Mouse (Mus musculus) lung, embryonic 16.5 days (tissue): Measurements from ENCODE around the gene Bpifb9b. TPM values are rescaled to one million over a fixed set of nuclear protein-coding genes. Genes with fewer than 3 reads are reported as not detected.
A peak's percentile ranks its signal among the peaks of the same experiment; 100 is the strongest.
"Not testable (repeated sequence)": the region's sequence is repeated elsewhere in the genome, so short reads cannot be mapped to it uniquely, and the experiment has no call there.

ENCODE experiments used
- ATAC-seq: fragments of 200-750 bp; cut with Nextera tagmentation; 2 replicates; pipeline ENCODE4 v1.8.0; 2017; ENCODE audit warnings: low read depth, mild to moderate bottlenecking, moderate library complexity
- H3K27ac ChIP-seq: fragments of 300-500 bp; sonication (generic); 2 replicates; pipeline ENCODE4 v1.5.1; 2014; ENCODE audit warnings: mild to moderate bottlenecking, control low read depth, low read length
- H3K27me3 ChIP-seq: fragments of 300-500 bp; sonication (generic); 2 replicates; pipeline ENCODE4 v1.6.1; 2014; ENCODE audit warnings: low read depth, low read length, mixed read lengths; ENCODE audit not compliant: control insufficient read depth, insufficient read depth
- H3K36me3 ChIP-seq: fragments of 300-500 bp; sonication (generic); 2 replicates; pipeline ENCODE4 v1.6.1; 2014; ENCODE audit warnings: low read length; ENCODE audit not compliant: control insufficient read depth, insufficient read depth
- H3K4me1 ChIP-seq: fragments of 300-500 bp; sonication (generic); replicated peaks from 2 replicates; pipeline ENCODE4 v1.6.1; 2014; ENCODE audit warnings: low read length, mixed read lengths; ENCODE audit not compliant: control insufficient read depth, insufficient read depth
- H3K4me2 ChIP-seq: fragments of 300-500 bp; sonication (generic); 2 replicates; pipeline ENCODE4 v1.6.1; 2014; ENCODE audit warnings: low read depth, low read length, control low read depth
- H3K4me3 ChIP-seq: fragments of 300-500 bp; sonication (generic); 2 replicates; pipeline ENCODE4 v1.5.1; 2014; ENCODE audit warnings: mild to moderate bottlenecking, low read length, control low read depth
- H3K9ac ChIP-seq: fragments of 300-500 bp; sonication (generic); 2 replicates; pipeline ENCODE4 v1.6.1; 2014; ENCODE audit warnings: low read length, control low read depth
- H3K9me3 ChIP-seq: fragments of 300-500 bp; sonication (generic); 2 replicates; pipeline ENCODE4 v1.6.1; 2016; ENCODE audit warnings: low read length; ENCODE audit not compliant: control insufficient read depth
- WGBS: fragments of 180-500 bp; shearing (Covaris S2); extraction: QIAGEN DNeasy Blood & Tissue Kit; methylation state at CpG from one replicate; pipeline ENCODE4 v1.1.7; 2014; 5-methylcytosine and 5-hydroxymethylcytosine counted together
- polyA plus RNA-seq: library from polyadenylated mRNA; unstranded; fragments of >200 nt; fragmentation: Nextera tagmentation; extraction: Ambion mirVana; gene quantifications from 2 replicates; pipeline ENCODE4 v1.2.1, GENCODE M21; 2015

Bpifb9b gene
- polyA plus RNA-seq, 1 experiment from 2014 or later: not detected

GRCm38 (mm10) chr2:154326852-154327251, 19.8 kb downstream of the Bpifb9b start:
- H3K4me2 ChIP-seq: no peak overlapping the region
- H3K4me3 ChIP-seq: no peak overlapping the region
- H3K9ac ChIP-seq: no peak overlapping the region
- H3K27ac ChIP-seq: no peak overlapping the region
- H3K4me1 ChIP-seq: no peaks in the 10 kb centered on the region
- WGBS: 75% methylated on average over 3 of the region's 3 CpGs
- H3K36me3 ChIP-seq: no peaks in the 10 kb centered on the region
- H3K27me3 ChIP-seq: no peaks in the 10 kb centered on the region
- no peaks in the 10 kb centered on the region for H3K9me3 ChIP-seq
- no peak for ATAC-seq

GRCm38 (mm10) chr2:154335572-154335971, 28.5 kb downstream of the Bpifb9b start:
- no peak overlapping the region for H3K4me3 ChIP-seq
- no peaks in the 10 kb centered on the region; the same call in 1 of the 2 replicates for H3K9me3 ChIP-seq
- WGBS: 79% methylated on average over 4 of the region's 4 CpGs
- no peak overlapping the region for H3K4me2 ChIP-seq
- no peak overlapping the region for H3K9ac ChIP-seq
- peaks cover 9% of the 10 kb centered on the region for H3K36me3 ChIP-seq
- H3K27me3 ChIP-seq: no peaks in the 10 kb centered on the region
- no peaks in the 10 kb centered on the region for H3K4me1 ChIP-seq
- no peak for ATAC-seq
- H3K27ac ChIP-seq: no peak overlapping the region

DNA sequence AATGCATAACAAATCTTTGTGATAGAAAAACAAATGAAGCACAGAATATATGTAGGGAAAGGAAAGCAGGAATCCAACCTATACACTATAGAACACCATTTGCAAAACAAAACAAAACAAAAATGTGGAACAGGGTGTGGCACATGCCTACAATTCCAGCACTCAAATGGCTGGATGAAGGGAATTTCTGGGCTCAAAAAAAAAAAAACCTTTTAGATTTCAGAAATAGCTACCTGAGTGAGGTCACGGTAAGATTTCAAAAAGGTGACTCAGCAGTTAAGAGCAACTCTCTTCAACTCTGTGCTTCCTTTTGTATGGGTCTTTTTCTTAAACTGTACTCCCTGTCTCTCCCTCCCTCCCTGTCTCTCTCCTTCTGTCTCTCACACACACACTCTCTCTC, 31.1 kb downstream of the Bpifb9b start:
- 53% methylated on average over 1 of the region's 1 CpGs for WGBS
- Histone ChIP-seq H3K9ac (no peak overlapping the region), H3K4me3 (no peak overlapping the region), H3K4me1 (no peaks in the 10 kb centered on the region), H3K27ac (no peak overlapping the region), H3K36me3 (peaks cover 12% of the 10 kb centered on the region), H3K27me3 (no peaks in the 10 kb centered on the region), H3K4me2 (no peak overlapping the region), H3K9me3 (no peaks in the 10 kb centered on the region; the same call in 1 of the 2 replicates)
- ATAC-seq: no peak

DNA sequence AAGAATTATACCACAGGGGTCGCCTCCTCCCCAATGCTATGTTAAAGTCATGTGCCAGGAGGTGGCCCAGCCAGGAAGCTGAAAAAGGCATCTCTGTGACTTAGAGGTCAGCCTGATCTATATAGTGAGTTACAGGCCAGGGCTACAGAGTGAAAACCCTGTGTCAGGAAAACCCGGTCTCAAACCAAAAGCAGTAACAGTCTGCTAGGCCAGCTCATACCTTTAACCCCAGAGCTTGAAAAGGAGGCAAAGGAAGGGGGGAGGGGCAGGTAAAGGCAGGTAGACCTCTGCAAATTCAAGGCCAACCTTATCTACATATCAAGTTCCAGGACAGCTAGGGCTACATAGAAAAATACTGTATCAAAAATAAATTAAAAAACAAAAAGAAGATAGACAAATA, 32.3 kb downstream of the Bpifb9b start:
- Histone ChIP-seq H3K36me3 (peaks cover 12% of the 10 kb centered on the region), H3K9me3 (no peaks in the 10 kb centered on the region), H3K27me3 (no peaks in the 10 kb centered on the region), H3K4me1 (no peaks in the 10 kb centered on the region), H3K27ac (no peak overlapping the region), H3K9ac (no peak overlapping the region), H3K4me3 (no peak overlapping the region), H3K4me2 (no peak overlapping the region)
- 69% methylated on average over 2 of the region's 2 CpGs for WGBS
- ATAC-seq: no peak

DNA sequence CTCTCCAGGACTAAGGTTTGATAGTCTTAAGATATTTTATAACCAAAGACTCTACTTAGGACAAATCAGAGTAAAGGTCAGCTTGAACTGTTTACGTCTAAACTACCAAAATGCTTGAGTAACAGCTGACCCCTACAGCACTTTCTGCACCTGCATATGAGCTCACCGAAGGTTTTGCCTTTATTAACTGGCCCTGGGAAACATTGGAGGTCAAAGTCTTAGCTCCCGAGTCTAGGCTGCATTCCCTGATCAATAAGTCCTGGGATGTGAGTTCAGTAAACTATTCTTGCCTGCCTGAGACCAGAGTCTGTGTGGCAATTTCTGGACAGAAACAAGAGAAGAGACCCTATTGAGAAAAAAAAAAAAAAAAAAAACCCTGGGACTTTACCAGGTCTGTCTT, 41.1 kb downstream of the Bpifb9b start:
- Histone ChIP-seq H3K4me1 (no peaks in the 10 kb centered on the region), H3K4me2 (no peak overlapping the region), H3K36me3 (peaks cover 25% of the 10 kb centered on the region), H3K4me3 (no peak overlapping the region), H3K27ac (no peak overlapping the region), H3K27me3 (no peaks in the 10 kb centered on the region), H3K9me3 (no peaks in the 10 kb centered on the region), H3K9ac (no peak overlapping the region)
- no peak for ATAC-seq
- 88% methylated on average over 3 of the region's 3 CpGs for WGBS

DNA sequence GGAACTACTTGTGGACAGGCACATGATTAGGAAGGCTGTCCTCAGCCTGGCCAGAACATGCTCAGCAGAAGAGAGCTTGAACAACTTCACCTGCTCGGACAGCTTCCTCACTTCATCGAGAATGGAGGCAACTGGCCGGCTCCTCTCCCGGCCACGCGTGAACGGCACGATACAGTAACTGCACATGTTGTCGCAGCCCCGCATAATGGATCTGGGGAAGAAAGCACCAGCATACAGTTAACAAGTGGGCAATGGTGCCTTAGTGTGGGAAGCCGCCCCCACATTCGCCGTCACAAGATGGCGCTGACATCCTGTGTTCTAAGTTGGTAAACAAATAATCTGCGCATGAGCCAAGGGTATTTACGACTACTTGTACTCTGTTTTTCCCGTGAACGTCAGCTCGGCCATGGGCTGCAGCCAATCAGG, 47.0 kb downstream of the Bpifb9b start:
- H3K4me3 ChIP-seq: peak overlapping the region; percentile 35
- not testable (repeated sequence) for H3K9me3 ChIP-seq, H3K27me3 ChIP-seq, ATAC-seq, H3K4me1 ChIP-seq, H3K36me3 ChIP-seq, H3K27ac ChIP-seq
- H3K9ac ChIP-seq: peak overlapping the region; percentile 40; the same call in 1 of the 2 replicates
- whole genome bisulfite sequencing: 76% methylated on average over 14 of the region's 19 CpGs
- 0 out of 2 replicates have a peak overlapping the region, but pooled peaks have one; percentile 21 for H3K4me2 ChIP-seq

DNA sequence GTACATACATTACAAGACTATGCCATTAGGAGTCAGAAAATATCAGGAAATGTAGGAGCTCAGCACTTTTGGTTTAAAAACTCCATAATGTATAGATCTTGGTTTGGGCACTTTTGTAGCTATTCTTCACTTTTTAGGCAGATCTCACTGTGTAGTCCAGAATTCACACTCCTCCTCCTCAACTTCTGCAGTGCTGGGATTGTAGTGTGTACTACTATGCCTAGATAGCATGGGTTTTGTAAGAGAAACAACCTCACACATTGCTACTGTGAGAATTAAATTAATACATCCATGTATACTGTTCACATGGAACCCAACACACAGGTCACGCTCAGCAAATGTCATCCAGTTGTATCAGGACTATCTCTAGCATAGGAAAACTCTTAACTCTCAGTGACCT, 60.5 kb downstream of the Bpifb9b start:
- WGBS: 92% methylated on average over 1 of the region's 1 CpGs
- Histone ChIP-seq H3K27me3 (no peaks in the 10 kb centered on the region), H3K4me3 (no peak overlapping the region), H3K4me2 (no peak overlapping the region), H3K9me3 (no peaks in the 10 kb centered on the region), H3K36me3 (peaks cover 25% of the 10 kb centered on the region), H3K27ac (no peak overlapping the region), H3K4me1 (no peaks in the 10 kb centered on the region), H3K9ac (no peak overlapping the region)
- ATAC-seq: no peak

Other genes with a start within 250 kb of the Bpifb9b start
- gene Bpifa3, start 176.9 kb upstream of the Bpifb9b start, polyA plus RNA-seq: not detected in 2 replicates
- gene Bpifa1, start 164.3 kb upstream of the Bpifb9b start, polyA plus RNA-seq: 1.8 and 16.3 TPM in 2 replicates
- not detected in 2 replicates for gene Bpifa5, start 144.6 kb upstream of the Bpifb9b start, polyA plus RNA-seq
- gene Bpifb1, start 116.4 kb upstream of the Bpifb9b start, polyA plus RNA-seq: 1.5 and 1.8 TPM in 2 replicates
- gene Bpifb5, start 83.5 kb upstream of the Bpifb9b start, polyA plus RNA-seq: 2.3 and 2.4 TPM in 2 replicates
- not detected in 2 replicates for gene Bpifb9a, start 49.4 kb upstream of the Bpifb9b start, polyA plus RNA-seq
- 19.1 and 19.7 TPM in 2 replicates for gene Cdk5rap1, start 65.8 kb downstream of the Bpifb9b start, polyA plus RNA-seq
- gene Snta1, start 100.9 kb downstream of the Bpifb9b start, polyA plus RNA-seq: 8.2 and 8.4 TPM in 2 replicates
- gene Cbfa2t2, start 129.3 kb downstream of the Bpifb9b start, polyA plus RNA-seq: 34.0 and 34.9 TPM in 2 replicates
- 0.54 and 1.1 TPM in 2 replicates for gene 1700003F12Rik, start 239.9 kb downstream of the Bpifb9b start, polyA plus RNA-seq
- 0.33 and 0.35 TPM in 2 replicates for gene Actl10, start 244.5 kb downstream of the Bpifb9b start, polyA plus RNA-seq